Mouse (Mus musculus): ENCODE results near the gene Thap3. TPM values are rescaled to one million over a fixed set of nuclear protein-coding genes. Genes with fewer than 3 reads are reported as not detected.
"Not testable (repeated sequence)": the region's sequence is repeated elsewhere in the genome, so short reads cannot be mapped to it uniquely, and the experiment has no call there.

The Thap3 gene
- 25.1 and 28.9 TPM in 2 replicates for polyA plus RNA-seq (2014; fragmentation: Nextera tagmentation; extraction: Ambion mirVana)

DNA sequence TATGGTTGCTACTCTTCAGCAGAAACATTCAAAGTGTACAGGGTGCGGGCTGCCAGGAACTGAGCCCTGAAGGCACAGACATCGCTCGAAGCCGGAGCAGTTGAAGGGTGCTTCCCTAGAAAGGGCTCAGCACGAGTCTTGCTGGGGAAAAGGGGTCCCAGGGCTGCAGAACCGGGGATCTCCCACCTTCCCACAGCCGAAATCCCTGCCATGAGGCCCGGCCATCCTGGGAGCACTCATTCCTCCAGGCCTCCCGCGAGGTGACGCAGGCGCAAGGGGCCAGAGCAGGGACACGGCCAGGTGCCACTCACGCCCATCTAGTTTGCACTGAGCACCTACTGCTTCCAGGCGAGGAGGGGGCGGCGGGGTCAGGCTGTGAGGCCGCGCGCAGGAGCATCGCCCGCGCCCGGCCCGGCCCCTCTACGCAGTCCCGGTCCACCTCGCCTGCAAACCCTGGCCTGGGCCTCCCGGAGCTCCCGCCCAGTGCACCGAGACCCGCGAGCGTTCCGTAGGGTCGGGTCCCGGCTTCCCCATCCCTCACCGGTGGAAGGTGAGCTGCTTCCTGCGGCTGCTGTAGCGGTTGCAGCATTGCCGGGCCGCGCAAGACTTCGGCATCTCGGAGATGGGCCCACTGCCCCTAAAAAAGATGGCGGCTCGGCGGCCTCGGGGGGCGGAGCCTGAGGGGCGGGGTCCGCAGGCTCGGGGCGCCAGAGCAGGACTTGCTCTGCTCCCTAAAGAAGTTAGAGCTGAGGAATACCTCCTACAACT, at the start of gene Thap3:
Gene Thap3 (minus strand): TSS at position 656 of the 768 bp plus-strand sequence.
- H3K27ac ChIP-seq (ENCODE audit: low read depth, low read length), result peak within 1 kb of the TSS; percentile 48; the same call in 1 of the 2 replicates
- 1% methylated on average over 54 of the region's 54 CpGs for WGBS
- H3K4me1 ChIP-seq (replicated peaks; ENCODE audit: control insufficient read depth, insufficient read depth, low read length), result peaks cover 4% of the 10 kb centered on the region
- no peaks in the 10 kb centered on the region for H3K27me3 ChIP-seq (ENCODE audit: control insufficient read depth, insufficient read depth, low read length)
- DNase-seq (ENCODE audit: low spot score) (peak; percentile 89), ATAC-seq (replicated peaks; ENCODE audit: low FRiP score) (peak; percentile 81)
- H3K9ac ChIP-seq (ENCODE audit: low read length), result peak within 1 kb of the TSS; percentile 96
- H3K9me3 ChIP-seq (ENCODE audit: control insufficient read depth, low read length), result no peaks in the 10 kb centered on the region
- peak within 1 kb of the TSS; percentile 84 for H3K4me3 ChIP-seq (ENCODE audit: low read depth, low read length)
- H3K36me3 ChIP-seq (ENCODE audit: control insufficient read depth, insufficient read depth, low read length), result peaks cover 8% of the 10 kb centered on the region
- H3K4me2 ChIP-seq (ENCODE audit: low read depth, low read length, severe bottlenecking), result peak within 1 kb of the TSS; percentile 80

DNA sequence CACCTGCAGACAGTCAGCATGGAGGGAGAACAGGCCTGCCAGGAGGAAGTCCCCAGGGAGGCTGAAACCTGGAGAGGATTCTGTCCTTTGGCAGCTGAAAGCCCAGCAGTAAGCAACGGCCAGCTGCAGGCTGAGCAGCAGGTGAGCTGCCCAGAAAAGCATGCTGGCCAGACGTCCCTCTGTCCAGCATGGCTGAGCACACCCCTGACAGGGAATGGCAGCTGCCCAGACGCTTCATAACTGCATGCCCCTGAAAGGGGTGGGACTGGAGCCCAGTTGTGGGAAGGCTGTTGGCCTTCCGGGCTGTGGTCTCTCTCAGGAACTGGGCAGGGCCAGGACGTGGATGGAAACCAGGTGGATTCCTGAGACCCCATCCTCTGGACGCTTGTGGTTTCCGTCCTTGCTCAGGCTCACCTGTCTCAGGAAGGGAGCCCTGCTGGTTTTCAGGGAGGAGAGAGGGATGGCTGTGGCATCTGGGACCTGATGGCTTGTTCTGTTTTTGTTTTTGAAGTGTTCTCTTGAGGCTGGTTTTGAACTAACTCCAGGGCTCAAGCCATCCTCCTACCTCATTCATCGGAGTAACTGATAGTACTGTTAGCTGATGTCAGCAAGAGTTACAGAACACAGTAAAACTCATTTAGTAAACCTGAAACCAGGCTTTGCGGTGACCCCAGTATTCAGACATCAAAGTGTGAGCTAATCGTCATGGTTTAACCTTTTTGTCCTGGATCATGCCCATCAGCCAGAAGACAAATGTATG, 49.6 kb upstream of the Thap3 start, which contains the start of gene Tas1r1:
Gene Tas1r1 (minus strand): TSS at position 344 of the 760 bp plus-strand sequence.
- peak within 1 kb of the TSS; percentile 61 for H3K4me2 ChIP-seq (ENCODE audit: low read depth, low read length, severe bottlenecking)
- WGBS, result 50% methylated on average over 10 of the region's 10 CpGs
- H3K4me1 ChIP-seq (replicated peaks; ENCODE audit: control insufficient read depth, insufficient read depth, low read length), result peaks cover 9% of the 10 kb centered on the region
- H3K9me3 ChIP-seq (ENCODE audit: control insufficient read depth, low read length), result no peaks in the 10 kb centered on the region
- H3K36me3 ChIP-seq (ENCODE audit: control insufficient read depth, insufficient read depth, low read length), result peaks cover 15% of the 10 kb centered on the region
- no peak for DNase-seq (ENCODE audit: low spot score)
- peak within 1 kb of the TSS; percentile 99 for H3K4me3 ChIP-seq (ENCODE audit: low read depth, low read length)
- no peak for ATAC-seq (replicated peaks; ENCODE audit: low FRiP score)
- H3K27me3 ChIP-seq (ENCODE audit: control insufficient read depth, insufficient read depth, low read length), result no peaks in the 10 kb centered on the region
- H3K27ac ChIP-seq (ENCODE audit: low read depth, low read length), result no peak within 1 kb of the TSS
- peak within 1 kb of the TSS; percentile 92 for H3K9ac ChIP-seq (ENCODE audit: low read length)

DNA sequence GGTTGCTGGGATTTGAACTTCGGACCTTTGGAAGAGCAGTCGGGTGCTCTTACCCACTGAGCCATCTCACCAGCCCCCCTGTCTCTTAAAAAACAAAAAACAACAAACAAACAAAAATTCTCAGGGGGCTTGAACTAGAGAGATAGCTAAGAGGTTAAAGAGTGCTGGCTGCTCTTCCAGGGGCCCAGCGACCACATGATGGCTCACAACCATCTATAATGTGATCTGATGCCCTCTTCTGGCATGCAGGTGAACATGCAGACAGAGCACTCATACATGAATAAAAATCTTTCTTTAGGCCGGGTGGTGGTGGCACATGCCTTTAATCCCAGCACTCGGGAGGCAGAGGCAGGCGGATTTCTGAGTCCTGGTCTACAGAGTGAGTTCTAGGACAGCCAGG, 47.7 kb upstream of the Thap3 start:
- not testable (repeated sequence) for H3K4me2 ChIP-seq (ENCODE audit: low read depth, low read length, severe bottlenecking); H3K36me3 ChIP-seq (ENCODE audit: control insufficient read depth, insufficient read depth, low read length); H3K9me3 ChIP-seq (ENCODE audit: control insufficient read depth, low read length); ATAC-seq (replicated peaks; ENCODE audit: low FRiP score); H3K27me3 ChIP-seq (ENCODE audit: control insufficient read depth, insufficient read depth, low read length); DNase-seq (ENCODE audit: low spot score); H3K4me3 ChIP-seq (ENCODE audit: low read depth, low read length); H3K9ac ChIP-seq (ENCODE audit: low read length); H3K27ac ChIP-seq (ENCODE audit: low read depth, low read length); H3K4me1 ChIP-seq (replicated peaks; ENCODE audit: control insufficient read depth, insufficient read depth, low read length)
- 92% methylated on average over 6 of the region's 6 CpGs for WGBS

DNA sequence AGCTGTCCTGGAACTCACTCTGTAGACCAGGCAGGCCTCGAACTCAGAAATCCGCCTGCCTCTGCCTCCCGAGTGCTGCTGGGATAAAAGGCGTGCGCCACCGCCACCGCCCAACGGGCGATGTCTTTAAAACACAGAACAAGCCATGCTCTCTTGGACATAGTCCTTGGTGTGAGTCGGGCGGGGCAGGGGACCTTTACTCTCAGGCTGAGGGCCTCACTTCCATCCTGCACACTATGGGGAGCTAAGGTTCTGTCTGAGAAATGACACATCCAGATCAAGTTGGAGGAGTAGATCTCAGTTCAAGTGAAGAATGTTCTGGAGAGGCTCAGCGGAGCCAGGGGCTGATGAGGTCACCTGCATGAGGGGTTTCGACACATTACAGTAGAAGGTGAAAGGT, 44.1 kb upstream of the Thap3 start:
- no peak for DNase-seq (ENCODE audit: low spot score)
- H3K27ac ChIP-seq (ENCODE audit: low read depth, low read length), result no peak overlapping the region
- H3K9me3 ChIP-seq (ENCODE audit: control insufficient read depth, low read length), result no peaks in the 10 kb centered on the region
- peaks cover 8% of the 10 kb centered on the region for H3K4me1 ChIP-seq (replicated peaks; ENCODE audit: control insufficient read depth, insufficient read depth, low read length)
- no peaks in the 10 kb centered on the region for H3K36me3 ChIP-seq (ENCODE audit: control insufficient read depth, insufficient read depth, low read length)
- H3K4me2 ChIP-seq (ENCODE audit: low read depth, low read length, severe bottlenecking), result no peak overlapping the region
- WGBS, result 92% methylated on average over 13 of the region's 13 CpGs
- no peaks in the 10 kb centered on the region; the same call in 1 of the 2 replicates for H3K27me3 ChIP-seq (ENCODE audit: control insufficient read depth, insufficient read depth, low read length)
- ATAC-seq (replicated peaks; ENCODE audit: low FRiP score), result no peak
- no peak overlapping the region for H3K9ac ChIP-seq (ENCODE audit: low read length)
- no peak overlapping the region for H3K4me3 ChIP-seq (ENCODE audit: low read depth, low read length)

DNA sequence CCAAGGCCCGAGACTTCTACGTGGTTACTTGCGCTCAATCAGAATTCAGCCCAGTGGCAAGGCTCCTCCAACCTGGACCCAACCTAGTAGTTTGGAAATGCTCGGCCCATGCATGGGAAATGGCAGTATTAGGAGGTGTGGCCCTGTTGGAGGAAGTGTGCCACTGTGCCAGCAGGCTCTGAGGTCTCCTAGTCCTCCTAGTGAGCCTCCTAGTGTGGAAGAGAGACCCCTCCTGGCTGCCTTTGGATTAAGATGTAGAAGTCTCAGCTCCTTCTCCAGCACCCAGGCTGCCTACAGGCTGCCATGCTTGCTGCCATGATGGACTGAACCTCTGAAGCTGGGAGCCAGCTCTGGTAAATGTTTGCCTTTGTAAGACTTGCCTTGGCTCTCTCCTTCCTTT, 41.2 kb upstream of the Thap3 start:
- H3K9me3 ChIP-seq (ENCODE audit: control insufficient read depth, low read length), result no peaks in the 10 kb centered on the region
- no peak overlapping the region for H3K27ac ChIP-seq (ENCODE audit: low read depth, low read length)
- no peak for DNase-seq (ENCODE audit: low spot score)
- no peak overlapping the region for H3K4me3 ChIP-seq (ENCODE audit: low read depth, low read length)
- H3K27me3 ChIP-seq (ENCODE audit: control insufficient read depth, insufficient read depth, low read length), result no peaks in the 10 kb centered on the region; the same call in 1 of the 2 replicates
- H3K4me1 ChIP-seq (replicated peaks; ENCODE audit: control insufficient read depth, insufficient read depth, low read length), result peaks cover 24% of the 10 kb centered on the region
- H3K36me3 ChIP-seq (ENCODE audit: control insufficient read depth, insufficient read depth, low read length), result no peaks in the 10 kb centered on the region; the same call in 1 of the 2 replicates
- no peak overlapping the region for H3K9ac ChIP-seq (ENCODE audit: low read length)
- H3K4me2 ChIP-seq (ENCODE audit: low read depth, low read length, severe bottlenecking), result no peak overlapping the region
- no peak for ATAC-seq (replicated peaks; ENCODE audit: low FRiP score)
- WGBS, result 77% methylated on average over 4 of the region's 4 CpGs

DNA sequence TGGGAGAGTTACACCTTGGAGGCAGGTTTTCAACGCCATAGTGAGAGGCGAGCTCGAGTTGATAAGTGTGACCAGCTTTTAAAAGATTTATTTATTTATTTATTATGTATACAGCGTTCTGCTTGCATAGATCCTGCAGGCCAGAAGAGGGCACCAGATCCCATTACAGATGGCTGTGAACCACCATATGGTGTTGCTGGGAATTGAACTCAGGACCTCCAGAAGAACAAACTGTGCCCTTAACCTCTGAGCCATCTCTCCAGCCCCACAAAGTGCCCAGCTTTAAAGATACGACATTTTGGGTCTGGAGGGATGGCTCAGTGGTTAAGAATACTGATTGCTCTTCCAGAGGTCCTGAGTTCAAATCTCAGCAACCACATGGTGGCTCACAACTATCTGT, 40.3 kb upstream of the Thap3 start:
- H3K27me3 ChIP-seq (ENCODE audit: control insufficient read depth, insufficient read depth, low read length), result no peaks in the 10 kb centered on the region; the same call in 1 of the 2 replicates
- no peak overlapping the region for H3K27ac ChIP-seq (ENCODE audit: low read depth, low read length)
- H3K4me1 ChIP-seq (replicated peaks; ENCODE audit: control insufficient read depth, insufficient read depth, low read length), result peaks cover 24% of the 10 kb centered on the region
- H3K4me2 ChIP-seq (ENCODE audit: low read depth, low read length, severe bottlenecking), result no peak overlapping the region
- ATAC-seq (replicated peaks; ENCODE audit: low FRiP score), result no peak
- no peak overlapping the region for H3K9ac ChIP-seq (ENCODE audit: low read length)
- DNase-seq (ENCODE audit: low spot score), result no peak
- no peak overlapping the region for H3K4me3 ChIP-seq (ENCODE audit: low read depth, low read length)
- no peaks in the 10 kb centered on the region for H3K9me3 ChIP-seq (ENCODE audit: control insufficient read depth, low read length)
- 50% methylated on average over 5 of the region's 5 CpGs for WGBS
- H3K36me3 ChIP-seq (ENCODE audit: control insufficient read depth, insufficient read depth, low read length), result peaks cover 3% of the 10 kb centered on the region; the same call in 1 of the 2 replicates

DNA sequence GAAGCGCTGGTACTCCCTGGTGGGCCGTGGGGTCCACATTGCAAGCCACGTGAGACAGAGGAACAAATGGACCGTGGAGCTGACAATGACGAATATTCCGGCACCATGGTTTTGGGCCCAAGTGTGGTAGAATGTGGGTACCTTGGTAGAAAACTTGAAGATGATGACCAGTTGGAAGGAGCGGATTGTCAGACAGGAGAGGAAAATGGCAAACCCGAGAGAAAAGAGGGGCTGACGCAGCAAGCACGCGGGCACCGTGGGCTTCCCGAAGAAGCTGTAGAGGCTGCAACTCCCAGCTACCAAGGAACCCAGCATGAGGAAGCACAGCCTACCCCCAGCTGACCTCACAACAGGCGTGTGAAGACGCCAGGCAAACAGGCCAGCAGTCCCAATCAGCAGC, 39.7 kb upstream of the Thap3 start:
- no peak for ATAC-seq (replicated peaks; ENCODE audit: low FRiP score)

DNA sequence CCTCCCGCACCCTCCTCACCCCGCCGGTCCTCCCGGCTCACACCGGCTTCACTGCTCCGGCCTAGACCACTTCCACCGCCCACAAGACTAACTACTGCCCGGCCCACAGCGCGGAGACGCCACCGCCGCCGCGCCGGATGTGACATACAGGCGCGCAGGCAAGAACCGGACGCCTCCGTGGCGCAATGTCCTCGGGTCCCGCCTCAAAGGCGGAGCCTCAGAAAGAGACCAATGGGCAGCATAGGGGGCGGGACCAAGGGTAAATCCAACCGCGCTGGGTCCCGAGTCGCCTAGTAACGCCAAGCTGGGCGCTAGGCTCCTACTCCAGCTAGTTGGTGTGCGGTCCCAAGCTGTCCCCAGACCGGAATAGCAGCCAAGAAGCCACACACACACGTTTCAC, 38.7 kb upstream of the Thap3 start, which contains the start of gene Zbtb48:
Gene Zbtb48 (minus strand): TSS at position 148 of the 400 bp plus-strand sequence.
- Histone ChIP-seq H3K9me3 (ENCODE audit: control insufficient read depth, low read length) (no peaks in the 10 kb centered on the region), H3K4me2 (ENCODE audit: low read depth, low read length, severe bottlenecking) (peak within 1 kb of the TSS; percentile 89), H3K9ac (ENCODE audit: low read length) (peak within 1 kb of the TSS; percentile 66), H3K36me3 (ENCODE audit: control insufficient read depth, insufficient read depth, low read length) (peaks cover 3% of the 10 kb centered on the region; the same call in 1 of the 2 replicates), H3K27ac (ENCODE audit: low read depth, low read length) (no peak within 1 kb of the TSS), H3K27me3 (ENCODE audit: control insufficient read depth, insufficient read depth, low read length) (no peaks in the 10 kb centered on the region; the same call in 1 of the 2 replicates), H3K4me1 (replicated peaks; ENCODE audit: control insufficient read depth, insufficient read depth, low read length) (peaks cover 24% of the 10 kb centered on the region), H3K4me3 (ENCODE audit: low read depth, low read length) (peak within 1 kb of the TSS; percentile 60)
- under 1% methylated on average over 35 of the region's 35 CpGs for WGBS
- DNase-seq (ENCODE audit: low spot score), result peak; percentile 97
- peak; percentile 98 for ATAC-seq (replicated peaks; ENCODE audit: low FRiP score)

More for the DNA sequence above, 39.7 kb upstream of the Thap3 start:
- 75% methylated on average over 15 of the region's 15 CpGs for WGBS
- H3K9me3 ChIP-seq (ENCODE audit: control insufficient read depth, low read length), result no peaks in the 10 kb centered on the region
- H3K27me3 ChIP-seq (ENCODE audit: control insufficient read depth, insufficient read depth, low read length), result no peaks in the 10 kb centered on the region; the same call in 1 of the 2 replicates
- DNase-seq (ENCODE audit: low spot score), result no peak
- H3K4me1 ChIP-seq (replicated peaks; ENCODE audit: control insufficient read depth, insufficient read depth, low read length), result peaks cover 24% of the 10 kb centered on the region
- H3K4me2 ChIP-seq (ENCODE audit: low read depth, low read length, severe bottlenecking), result peak overlapping the region; percentile 89
- H3K36me3 ChIP-seq (ENCODE audit: control insufficient read depth, insufficient read depth, low read length), result peaks cover 3% of the 10 kb centered on the region; the same call in 1 of the 2 replicates
- peak overlapping the region; percentile 60; the same call in 1 of the 2 replicates for H3K4me3 ChIP-seq (ENCODE audit: low read depth, low read length)
- no peak overlapping the region for H3K9ac ChIP-seq (ENCODE audit: low read length)
- H3K27ac ChIP-seq (ENCODE audit: low read depth, low read length), result no peak overlapping the region

All from forebrain, embryonic 11.5 days (tissue).